Mouse (Mus musculus) ovary, adult 10 weeks (tissue): ENCODE results near the gene Hist1h2ae. TPM values are rescaled to one million over a fixed set of nuclear protein-coding genes. Genes with fewer than 3 reads are reported as not detected.

ENCODE experiments used
- polyA plus RNA-seq: library from polyadenylated mRNA; stranded (reverse); fragments of 350-450 nt; fragmentation: Illumina TruSeq; extraction: RNeasy Lipid Tissue Mini Kit (QIAGEN cat#74804); gene quantifications from one replicate; pipeline ENCODE4 v1.2.3, GENCODE M21; 2014

Hist1h2ae gene
- polyA plus RNA-seq, 1 experiment from 2014 or later, result 0.80 TPM

Other genes starting within 250 kb of the Hist1h2ae start
- gene Zfp322a, start 202.0 kb downstream of the Hist1h2ae start, polyA plus RNA-seq, result 155 TPM
- gene Abt1, start 147.4 kb downstream of the Hist1h2ae start, polyA plus RNA-seq, result 3.4 TPM
- gene Btn1a1, start 105.3 kb downstream of the Hist1h2ae start, polyA plus RNA-seq, result 0.17 TPM
- not detected for gene Btn2a2, start 82.4 kb downstream of the Hist1h2ae start, polyA plus RNA-seq
- not detected for gene Hist1h4h, start 40.2 kb downstream of the Hist1h2ae start, polyA plus RNA-seq
- not detected for gene Hist1h2af, start 37.3 kb downstream of the Hist1h2ae start, polyA plus RNA-seq
- not detected for gene Hist1h3g, start 35.8 kb downstream of the Hist1h2ae start, polyA plus RNA-seq
- 1.00 TPM for gene Hist1h2bh, start 27.8 kb downstream of the Hist1h2ae start, polyA plus RNA-seq
- not detected for gene Hist1h3f, start 27.2 kb downstream of the Hist1h2ae start, polyA plus RNA-seq
- gene Hist1h4f, start 19.6 kb downstream of the Hist1h2ae start, polyA plus RNA-seq, result not detected
- 0.14 TPM for gene Hist1h1d, start 18.0 kb downstream of the Hist1h2ae start, polyA plus RNA-seq
- gene Hist1h3e, start 8.9 kb downstream of the Hist1h2ae start, polyA plus RNA-seq, result not detected
- gene Hist1h2bg, start 176 bp upstream of the Hist1h2ae start, polyA plus RNA-seq, result not detected
- not detected for gene Hist1h2bf, start 3.0 kb upstream of the Hist1h2ae start, polyA plus RNA-seq
- not detected for gene Hist1h2ad, start 3.2 kb upstream of the Hist1h2ae start, polyA plus RNA-seq
- 0.37 TPM for gene Hist1h3d, start 4.5 kb upstream of the Hist1h2ae start, polyA plus RNA-seq
- 0.57 TPM for gene Hist1h4d, start 10.4 kb upstream of the Hist1h2ae start, polyA plus RNA-seq
- 3.4 TPM for gene Hist1h2be, start 49.9 kb upstream of the Hist1h2ae start, polyA plus RNA-seq
- 0.40 TPM for gene Hist1h1e, start 51.3 kb upstream of the Hist1h2ae start, polyA plus RNA-seq
- 0.83 TPM for gene Hist1h2ac, start 112.7 kb upstream of the Hist1h2ae start, polyA plus RNA-seq
- 68.0 TPM for gene Hist1h2bc, start 113.0 kb upstream of the Hist1h2ae start, polyA plus RNA-seq
- not detected for gene Hist1h1t, start 124.6 kb upstream of the Hist1h2ae start, polyA plus RNA-seq
- not detected for gene Hist1h4c, start 127.2 kb upstream of the Hist1h2ae start, polyA plus RNA-seq
- gene Hfe, start 139.6 kb upstream of the Hist1h2ae start, polyA plus RNA-seq, result 24.7 TPM
- 9.9 TPM for gene Hist1h1c, start 167.6 kb upstream of the Hist1h2ae start, polyA plus RNA-seq
- not detected for gene Hist1h3c, start 174.4 kb upstream of the Hist1h2ae start, polyA plus RNA-seq
- not detected for gene Hist1h2bb, start 175.5 kb upstream of the Hist1h2ae start, polyA plus RNA-seq
- gene Hist1h2ab, start 179.9 kb upstream of the Hist1h2ae start, polyA plus RNA-seq, result not detected
- gene Hist1h3b, start 181.0 kb upstream of the Hist1h2ae start, polyA plus RNA-seq, result not detected
- gene Hist1h4b, start 185.8 kb upstream of the Hist1h2ae start, polyA plus RNA-seq, result not detected
- not detected for gene Hist1h4a, start 190.0 kb upstream of the Hist1h2ae start, polyA plus RNA-seq
- gene Hist1h3a, start 191.2 kb upstream of the Hist1h2ae start, polyA plus RNA-seq, result not detected
- gene Hist1h1a, start 192.4 kb upstream of the Hist1h2ae start, polyA plus RNA-seq, result not detected
- gene Trim38, start 198.7 kb upstream of the Hist1h2ae start, polyA plus RNA-seq, result not detected
- 0.09 TPM for gene Slc17a2, start 235.8 kb upstream of the Hist1h2ae start, polyA plus RNA-seq